9 mouse cellular contexts compared by ENCODE assay signal in genomic region chr9:44085741-44086665, GRCm38 (mm10). TPM values are rescaled to one million over a fixed set of nuclear protein-coding genes. Genes with fewer than 3 reads are reported as not detected.
DNase-seq lines count a peak whose midpoint lies in the region; ATAC-seq lines count a peak whose summit lies in the region.
"Had no signal": no experiment of that assay in that cellular context is flagged by ENCODE, and none has a peak within 500 bp of the region (broad histone marks: within the 10 kb centered on the region; RNA-seq: fewer than 3 reads in every experiment).

No protein-coding gene starts in this region.

- 61% methylated on average over 15 of the region's 15 CpGs for WGBS in forebrain, embryonic 16.5 days
- 69% methylated on average over 15 of the region's 15 CpGs for WGBS in midbrain, embryonic 14.5 days

- H3K4me3 ChIP-seq in forebrain, embryonic 16.5 days (replicated peaks; ENCODE audit: low read length) = no peak overlapping the region
- peak overlapping the region; percentile 50; the same call in 1 of the 2 replicates for H3K4me3 ChIP-seq in midbrain, embryonic 14.5 days (replicated peaks; ENCODE audit: low read depth, low read length)

- H3K36me3 ChIP-seq in forebrain, embryonic 16.5 days (ENCODE audit: control insufficient read depth, insufficient read depth) = no peaks in the 10 kb centered on the region
- H3K36me3 ChIP-seq in midbrain, embryonic 14.5 days (ENCODE audit: control insufficient read depth, insufficient read depth, low read length) = no peaks in the 10 kb centered on the region

- no peaks in the 10 kb centered on the region for H3K9me3 ChIP-seq in forebrain, embryonic 16.5 days (ENCODE audit: control insufficient read depth, low read length)
- no peaks in the 10 kb centered on the region for H3K9me3 ChIP-seq in midbrain, embryonic 14.5 days (ENCODE audit: control insufficient read depth, low read length)

- no peak overlapping the region for H3K27ac ChIP-seq in forebrain, embryonic 16.5 days (ENCODE audit: low read length)
- no peak overlapping the region for H3K27ac ChIP-seq in midbrain, embryonic 14.5 days (replicated peaks; ENCODE audit: low read depth, low read length)

- peak; percentile 10; the same call in 1 of the 2 replicates for ATAC-seq in forebrain, embryonic 16.5 days
- no peak for ATAC-seq in midbrain, embryonic 14.5 days (ENCODE audit: low FRiP score, low TSS enrichment)

- 0 out of 2 replicates have a peak, but pooled peaks cover 8% of the 10 kb centered on the region for H3K27me3 ChIP-seq in forebrain, embryonic 16.5 days (replicated peaks; ENCODE audit: control insufficient read depth, insufficient read depth, low read length)
- H3K27me3 ChIP-seq in midbrain, embryonic 14.5 days (ENCODE audit: control insufficient read depth, insufficient read depth, low read length) = peaks cover 26% of the 10 kb centered on the region

- DNase-seq in right cerebral cortex, adult 18-20 months = peak; percentile 79
- DNase-seq in right cerebral cortex, postnatal 4 days = no peak
- peak; percentile 72 for DNase-seq in heart, postnatal 4 days
- DNase-seq in layer of hippocampus, adult 9-11 months = peak; percentile 88
- DNase-seq in midbrain, embryonic 14.5 days = no peak
- DNase-seq in embryo, embryonic 10 days (ENCODE audit: low spot score) = no peak
- DNase-seq in thymus, postnatal 14 days = no peak

- H3K9ac ChIP-seq in forebrain, embryonic 16.5 days (replicated peaks; ENCODE audit: low read depth, low read length) = no peak overlapping the region
- H3K9ac ChIP-seq in midbrain, embryonic 14.5 days (replicated peaks; ENCODE audit: low read length) = no peak overlapping the region

- peaks cover 40% of the 10 kb centered on the region for H3K4me1 ChIP-seq in forebrain, embryonic 16.5 days (replicated peaks; ENCODE audit: control insufficient read depth, insufficient read depth, low read length)
- H3K4me1 ChIP-seq in midbrain, embryonic 14.5 days (ENCODE audit: control insufficient read depth, insufficient read depth, low read length) = peaks cover 7% of the 10 kb centered on the region

- no peak overlapping the region for H3K4me2 ChIP-seq in forebrain, embryonic 16.5 days (ENCODE audit: low read length)
- H3K4me2 ChIP-seq in midbrain, embryonic 14.5 days (ENCODE audit: low read length) = no peak overlapping the region; the same call in 1 of the 2 replicates

RNA-seq across cellular contexts. Expression of gene Mfrp, which starts 15.5 kb away (rescaled TPM):
- polyA plus RNA-seq in forebrain, embryonic 16.5 days (2015; fragmentation: Nextera tagmentation; extraction: Ambion mirVana) = 0.12 TPM in 1 of 2 replicates, not detected in the other
- total RNA-seq in heart, postnatal 4 days (2021) = not detected
- 0.09 and 0.11 TPM in 2 replicates for polyA plus RNA-seq in midbrain, embryonic 14.5 days (2014; fragmentation: Nextera tagmentation; extraction: Ambion mirVana)

RNA-seq across cellular contexts. Expression of gene Usp2, which starts 19.2 kb away (rescaled TPM):
- polyA plus RNA-seq in forebrain, embryonic 16.5 days (2015; fragmentation: Nextera tagmentation; extraction: Ambion mirVana) = 13.6 and 13.7 TPM in 2 replicates
- total RNA-seq in heart, postnatal 4 days (2021) = 10 to 100 TPM; 72.6 to 79.0 TPM
- 6.6 and 9.4 TPM in 2 replicates for polyA plus RNA-seq in midbrain, embryonic 14.5 days (2014; fragmentation: Nextera tagmentation; extraction: Ambion mirVana)

RNA-seq across cellular contexts. Expression of gene C1qtnf5, which starts 21.0 kb away (rescaled TPM):
- polyA plus RNA-seq in forebrain, embryonic 16.5 days (2015; fragmentation: Nextera tagmentation; extraction: Ambion mirVana) = 2.3 and 2.7 TPM in 2 replicates
- 1 to 10 TPM; 8.5 to 9.7 TPM for total RNA-seq in heart, postnatal 4 days (2021)
- 3.7 and 4.0 TPM in 2 replicates for polyA plus RNA-seq in midbrain, embryonic 14.5 days (2014; fragmentation: Nextera tagmentation; extraction: Ambion mirVana)

RNA-seq across cellular contexts. Expression of gene Gm49380, which starts 27.3 kb away (rescaled TPM):
- polyA plus RNA-seq in forebrain, embryonic 16.5 days (2015; fragmentation: Nextera tagmentation; extraction: Ambion mirVana) = 0.15 and 0.16 TPM in 2 replicates
- total RNA-seq in heart, postnatal 4 days (2021) = not detected
- 0.11 and 0.12 TPM in 2 replicates for polyA plus RNA-seq in midbrain, embryonic 14.5 days (2014; fragmentation: Nextera tagmentation; extraction: Ambion mirVana)
- polyA plus RNA-seq: spleen, adult 2 months had no signal

RNA-seq across cellular contexts. Expression of gene Rnf26, which starts 27.3 kb away (rescaled TPM):
- 33.4 and 43.2 TPM in 2 replicates for polyA plus RNA-seq in forebrain, embryonic 16.5 days (2015; fragmentation: Nextera tagmentation; extraction: Ambion mirVana)
- total RNA-seq in heart, postnatal 4 days (2021) = 10 to 100 TPM; 22.3 to 24.7 TPM
- polyA plus RNA-seq in midbrain, embryonic 14.5 days (2014; fragmentation: Nextera tagmentation; extraction: Ambion mirVana) = 25.7 and 29.9 TPM in 2 replicates

Comparison
In these comparisons a context has a peak if more than half of its experiments do, and no peak if none do; other contexts are left out.
1. DNase-seq: peak in right cerebral cortex, adult 18-20 months (single experiment), heart, postnatal 4 days (single experiment) and layer of hippocampus, adult 9-11 months (single experiment); none in right cerebral cortex, postnatal 4 days (single experiment), midbrain, embryonic 14.5 days (single experiment), embryo, embryonic 10 days (single experiment) and thymus, postnatal 14 days (single experiment).